Mouse (Mus musculus) midbrain, embryonic 16.5 days (tissue): ENCODE measurements around the gene Etv3. TPM values are rescaled to one million over a fixed set of nuclear protein-coding genes. Genes with fewer than 3 reads are reported as not detected.

ENCODE experiments used
- polyA plus RNA-seq: library from polyadenylated mRNA; unstranded; fragments of >200 nt; fragmentation: Nextera tagmentation; extraction: Ambion mirVana; gene quantifications from 2 replicates; pipeline ENCODE4 v1.2.1, GENCODE M21; 2015

The Etv3 gene
- polyA plus RNA-seq, 1 experiment from 2014 or later: 9.7 TPM

Other genes starting within 250 kb of the Etv3 start
- gene Cd5l, start 167.5 kb upstream of the Etv3 start, polyA plus RNA-seq: 0.11 and 0.24 TPM in 2 replicates
- 0.13 TPM in 1 of 2 replicates, not detected in the other for gene Fcrl1, start 149.0 kb upstream of the Etv3 start, polyA plus RNA-seq
- gene Fcrl5, start 89.6 kb upstream of the Etv3 start, polyA plus RNA-seq: not detected in 2 replicates
- 26.2 and 26.5 TPM in 2 replicates for gene Arhgef11, start 92.2 kb downstream of the Etv3 start, polyA plus RNA-seq
- gene Lrrc71, start 223.2 kb downstream of the Etv3 start, polyA plus RNA-seq: 1.3 TPM in 2 replicates